Mouse (Mus musculus): ENCODE results near the gene Snn. TPM values are rescaled to one million over a fixed set of nuclear protein-coding genes. Genes with fewer than 3 reads are reported as not detected.

Snn gene
- polyA plus RNA-seq, 1 experiment, result 71.2 TPM

DNA sequence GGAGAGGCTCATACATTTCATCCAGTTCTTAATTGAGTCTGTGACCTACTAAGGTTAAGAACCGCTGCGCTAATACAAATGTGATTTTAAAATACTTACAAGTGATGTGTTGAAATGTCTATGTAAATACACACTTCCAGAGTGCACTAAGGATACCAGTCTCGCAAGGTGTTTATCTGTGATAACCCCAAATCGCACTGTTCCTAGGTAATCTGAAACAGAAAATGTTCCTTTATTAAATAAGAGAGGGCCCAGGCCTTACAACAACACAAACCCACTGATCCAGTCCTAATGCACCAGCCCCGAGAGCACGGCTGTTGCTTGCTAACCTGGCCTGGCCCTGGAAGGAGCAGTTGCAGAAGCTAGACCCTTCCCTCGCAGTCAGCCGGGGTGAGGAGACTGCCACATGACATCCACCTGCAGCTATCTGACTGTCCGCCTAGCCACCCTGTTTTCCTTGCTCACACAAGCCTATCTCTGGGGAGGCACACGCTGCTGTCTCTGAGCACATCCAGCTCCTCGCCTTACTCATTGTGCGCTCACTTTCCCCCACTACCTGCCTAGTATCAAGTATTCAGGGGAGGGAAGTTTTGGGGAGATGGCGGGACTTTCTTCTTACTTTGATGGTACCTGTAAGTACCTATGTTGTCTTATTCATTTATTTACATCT, 33.1 kb downstream of the Snn start:
- Histone ChIP-seq H3K4me3 (ENCODE audit: insufficient read depth, low read depth, low read length) (no peak overlapping the region), H3K27me3 (replicated peaks; ENCODE audit: control insufficient read depth, insufficient read depth, low read length) (no peaks in the 10 kb centered on the region), H3K27ac (ENCODE audit: insufficient read depth, low read depth, low read length) (no peak overlapping the region), H3K4me1 (ENCODE audit: control insufficient read depth, insufficient read depth, low read length) (peaks cover 8% of the 10 kb centered on the region; the same call in 1 of the 2 replicates), H3K36me3 (ENCODE audit: control insufficient read depth, insufficient read depth, low read length) (no peaks in the 10 kb centered on the region; the same call in 1 of the 2 replicates)
- no peak for DNase-seq
- WGBS, result 91% methylated on average over 13 of the region's 13 CpGs
- TF ChIP-seq CTCF (conservative IDR thresholded peaks at IDR 0.05; ENCODE audit: insufficient read depth, insufficient read length, low read depth, low read length), result no peak
- no peak for TF ChIP-seq POLR2A (IDR thresholded peaks at IDR 0.05; ENCODE audit: low read depth, low read length)

DNA sequence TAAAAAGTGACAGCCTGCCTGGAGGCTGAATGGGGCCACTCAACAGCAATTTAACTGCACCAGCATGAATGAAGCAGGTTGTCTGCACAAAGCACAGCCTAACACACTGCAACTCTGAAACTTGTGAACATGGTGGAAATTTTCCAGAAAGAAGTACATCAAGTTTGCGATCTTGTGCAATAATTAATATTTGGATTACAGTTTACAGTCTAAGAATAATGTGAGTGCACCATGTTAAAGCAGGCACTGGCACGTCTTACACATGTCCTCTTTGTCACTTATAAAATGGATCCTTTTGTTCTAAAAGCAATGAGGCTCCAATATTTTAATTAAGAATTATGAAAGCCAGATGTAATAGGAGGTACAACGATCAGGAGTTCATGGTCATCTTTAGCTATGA, 36.6 kb downstream of the Snn start:
- WGBS, result 84% methylated on average over 3 of the region's 3 CpGs
- Histone ChIP-seq H3K36me3 (ENCODE audit: control insufficient read depth, insufficient read depth, low read length) (peaks cover 2% of the 10 kb centered on the region; the same call in 1 of the 2 replicates), H3K27ac (ENCODE audit: insufficient read depth, low read depth, low read length) (no peak overlapping the region), H3K27me3 (replicated peaks; ENCODE audit: control insufficient read depth, insufficient read depth, low read length) (no peaks in the 10 kb centered on the region), H3K4me3 (ENCODE audit: insufficient read depth, low read depth, low read length) (no peak overlapping the region), H3K4me1 (ENCODE audit: control insufficient read depth, insufficient read depth, low read length) (peaks cover 4% of the 10 kb centered on the region; the same call in 1 of the 2 replicates)
- no peak for DNase-seq
- TF ChIP-seq POLR2A (IDR thresholded peaks at IDR 0.05; ENCODE audit: low read depth, low read length) (no peak), CTCF (conservative IDR thresholded peaks at IDR 0.05; ENCODE audit: insufficient read depth, insufficient read length, low read depth, low read length) (no peak)

DNA sequence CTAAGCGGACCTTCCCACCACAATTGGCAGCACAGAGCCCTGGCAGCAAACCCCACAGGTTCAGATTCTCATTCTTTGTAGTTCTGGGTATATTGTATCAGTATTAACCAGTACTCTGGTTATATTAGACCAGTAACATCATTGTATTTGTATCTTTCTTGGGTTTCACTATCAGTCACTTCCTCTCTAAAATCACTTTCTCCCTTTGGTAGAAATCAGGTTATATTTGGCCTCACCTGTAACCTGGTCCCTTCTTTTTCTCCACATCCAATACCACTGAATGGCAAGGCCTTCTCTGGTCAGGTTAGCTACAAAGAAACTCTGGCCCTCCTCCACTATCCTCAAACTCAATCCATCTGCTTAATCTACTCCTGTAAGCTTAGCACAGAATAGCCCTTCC, 44.2 kb downstream of the Snn start:
- no peak overlapping the region for H3K27ac ChIP-seq (ENCODE audit: insufficient read depth, low read depth, low read length)
- no peaks in the 10 kb centered on the region for H3K27me3 ChIP-seq (replicated peaks; ENCODE audit: control insufficient read depth, insufficient read depth, low read length)
- WGBS, result 88% methylated on average over 1 of the region's 1 CpGs
- no peaks in the 10 kb centered on the region for H3K4me1 ChIP-seq (ENCODE audit: control insufficient read depth, insufficient read depth, low read length)
- no peak overlapping the region for H3K4me3 ChIP-seq (ENCODE audit: insufficient read depth, low read depth, low read length)
- H3K36me3 ChIP-seq (ENCODE audit: control insufficient read depth, insufficient read depth, low read length), result peaks cover 3% of the 10 kb centered on the region; the same call in 1 of the 2 replicates
- no peak for DNase-seq
- TF ChIP-seq CTCF (conservative IDR thresholded peaks at IDR 0.05; ENCODE audit: insufficient read depth, insufficient read length, low read depth, low read length), result no peak
- TF ChIP-seq POLR2A (IDR thresholded peaks at IDR 0.05; ENCODE audit: low read depth, low read length), result no peak

GRCm38 (mm10) chr16:11109198-11109740, 48.5 kb downstream of the Snn start:
- H3K27ac ChIP-seq (ENCODE audit: insufficient read depth, low read depth, low read length), result no peak overlapping the region
- 0 out of 2 replicates have a peak, but pooled peaks have one; percentile 15 for TF ChIP-seq CTCF (conservative IDR thresholded peaks at IDR 0.05; ENCODE audit: insufficient read depth, insufficient read length, low read depth, low read length)
- TF ChIP-seq POLR2A (IDR thresholded peaks at IDR 0.05; ENCODE audit: low read depth, low read length), result no peak
- peak; percentile 32 for DNase-seq
- H3K36me3 ChIP-seq (ENCODE audit: control insufficient read depth, insufficient read depth, low read length), result peaks cover 1% of the 10 kb centered on the region
- H3K4me1 ChIP-seq (ENCODE audit: control insufficient read depth, insufficient read depth, low read length), result no peaks in the 10 kb centered on the region
- H3K27me3 ChIP-seq (replicated peaks; ENCODE audit: control insufficient read depth, insufficient read depth, low read length), result no peaks in the 10 kb centered on the region
- WGBS, result 59% methylated on average over 4 of the region's 4 CpGs
- H3K4me3 ChIP-seq (ENCODE audit: insufficient read depth, low read depth, low read length), result no peak overlapping the region

DNA sequence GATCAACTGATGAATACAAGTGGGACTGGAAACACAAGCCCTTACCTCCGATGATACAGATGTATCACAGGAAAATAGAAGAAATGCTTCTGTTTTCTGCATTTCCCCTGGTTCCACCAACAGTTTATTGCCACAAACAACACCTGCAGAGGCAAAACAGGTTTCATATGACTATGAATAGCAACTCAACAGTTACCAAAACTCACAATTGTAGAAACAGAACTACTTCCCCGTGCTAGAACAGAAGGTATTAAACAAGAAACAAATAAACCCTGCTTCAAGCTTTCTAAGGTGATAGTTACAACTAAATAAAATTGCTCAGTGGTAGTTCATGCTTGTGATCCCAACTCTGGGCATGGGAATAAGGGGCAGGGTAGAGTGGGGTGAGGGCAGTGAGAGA, 61.9 kb downstream of the Snn start:
- Histone ChIP-seq H3K4me3 (ENCODE audit: insufficient read depth, low read depth, low read length) (no peak overlapping the region), H3K27ac (ENCODE audit: insufficient read depth, low read depth, low read length) (no peak overlapping the region), H3K27me3 (replicated peaks; ENCODE audit: control insufficient read depth, insufficient read depth, low read length) (no peaks in the 10 kb centered on the region), H3K4me1 (ENCODE audit: control insufficient read depth, insufficient read depth, low read length) (no peaks in the 10 kb centered on the region), H3K36me3 (ENCODE audit: control insufficient read depth, insufficient read depth, low read length) (peaks cover 4% of the 10 kb centered on the region)
- no peak for DNase-seq
- WGBS, result 92% methylated on average over 2 of the region's 2 CpGs
- no peak for TF ChIP-seq POLR2A (IDR thresholded peaks at IDR 0.05; ENCODE audit: low read depth, low read length)
- no peak for TF ChIP-seq CTCF (conservative IDR thresholded peaks at IDR 0.05; ENCODE audit: insufficient read depth, insufficient read length, low read depth, low read length)

- no peaks in the 10 kb centered on the region for H3K27me3 ChIP-seq (replicated peaks; ENCODE audit: control insufficient read depth, insufficient read depth, low read length)
- no peak for DNase-seq
- H3K27ac ChIP-seq (ENCODE audit: insufficient read depth, low read depth, low read length), result no peak overlapping the region
- peaks cover 3% of the 10 kb centered on the region; the same call in 1 of the 2 replicates for H3K4me1 ChIP-seq (ENCODE audit: control insufficient read depth, insufficient read depth, low read length)
- TF ChIP-seq CTCF (conservative IDR thresholded peaks at IDR 0.05; ENCODE audit: insufficient read depth, insufficient read length, low read depth, low read length) (no peak), POLR2A (IDR thresholded peaks at IDR 0.05; ENCODE audit: low read depth, low read length) (no peak)
- H3K36me3 ChIP-seq (ENCODE audit: control insufficient read depth, insufficient read depth, low read length), result peaks cover 4% of the 10 kb centered on the region
- WGBS, result 79% methylated on average over 1 of the region's 1 CpGs
- no peak overlapping the region for H3K4me3 ChIP-seq (ENCODE audit: insufficient read depth, low read depth, low read length)
Observed at GRCm38 (mm10) chr16:11124110-11124509, 63.4 kb downstream of the Snn start.

Other genes with a start within 250 kb of the Snn start
- not detected in 2 replicates for gene Gm11172, start 248.0 kb upstream of the Snn start, polyA plus RNA-seq (2012; rRNA removed)
- 0.10 and 0.27 TPM in 2 replicates for gene Rmi2, start 225.9 kb upstream of the Snn start, polyA plus RNA-seq (2012; rRNA removed)
- 125 and 145 TPM in 2 replicates for gene Litaf, start 5.2 kb downstream of the Snn start, polyA plus RNA-seq (2012; rRNA removed)
- 26.7 and 28.2 TPM in 2 replicates for gene Txndc11, start 73.7 kb downstream of the Snn start, polyA plus RNA-seq (2012; rRNA removed)
- 29.5 and 32.9 TPM in 2 replicates for gene Zc3h7a, start 115.4 kb downstream of the Snn start, polyA plus RNA-seq (2012; rRNA removed)
- 6.1 and 9.5 TPM in 2 replicates for gene Rsl1d1, start 142.4 kb downstream of the Snn start, polyA plus RNA-seq (2012; rRNA removed)
- gene Gspt1, start 193.4 kb downstream of the Snn start, polyA plus RNA-seq (2012; rRNA removed), result 17.4 and 19.1 TPM in 2 replicates

Data from kidney, adult 2 months (tissue).